Mouse (Mus musculus) T-helper 17 cell (primary cell): ENCODE results near the gene Gtf3c1.

Experiments used
- in situ Hi-C, 2 experiments: fragments of 300-600 bp; cut with MboI, MseI; formaldehyde crosslinking; loops; 1 replicate in 1 of 2; 2 replicates in 1 of 2; pipeline ENCODE4 v1.15.1; 2025; ENCODE audit warnings: high pct_unique_total_duplicates in 2 of 2

Gtf3c1 gene

GRCm38 (mm10) chr7:125620077-125620476, 87.5 kb downstream of the Gtf3c1 start:
- in situ Hi-C loops = no loop called here

GRCm38 (mm10) chr7:125618016-125618415, 89.6 kb downstream of the Gtf3c1 start:
- in situ Hi-C loops = no loop called here

DNA sequence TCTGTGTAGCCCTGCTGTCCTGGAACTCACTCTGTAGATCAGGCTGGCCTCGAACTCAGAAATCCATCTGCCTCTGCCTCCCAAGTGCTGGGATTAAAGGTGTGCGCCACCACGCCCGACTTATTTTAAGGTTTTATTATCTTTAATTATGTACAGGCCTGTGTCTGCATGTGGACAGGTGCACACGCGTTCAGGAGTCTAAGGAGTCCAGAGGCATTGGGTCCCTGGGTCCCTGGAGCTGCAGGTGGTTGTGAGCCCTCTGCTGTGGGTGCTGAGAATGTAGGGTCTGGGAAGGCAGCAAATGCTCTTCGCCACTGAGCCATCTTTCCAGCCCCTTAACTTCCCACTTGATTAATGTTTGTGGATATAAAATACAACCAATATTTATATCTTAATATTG, 92.1 kb downstream of the Gtf3c1 start:
- in situ Hi-C loops = no loop called here

DNA sequence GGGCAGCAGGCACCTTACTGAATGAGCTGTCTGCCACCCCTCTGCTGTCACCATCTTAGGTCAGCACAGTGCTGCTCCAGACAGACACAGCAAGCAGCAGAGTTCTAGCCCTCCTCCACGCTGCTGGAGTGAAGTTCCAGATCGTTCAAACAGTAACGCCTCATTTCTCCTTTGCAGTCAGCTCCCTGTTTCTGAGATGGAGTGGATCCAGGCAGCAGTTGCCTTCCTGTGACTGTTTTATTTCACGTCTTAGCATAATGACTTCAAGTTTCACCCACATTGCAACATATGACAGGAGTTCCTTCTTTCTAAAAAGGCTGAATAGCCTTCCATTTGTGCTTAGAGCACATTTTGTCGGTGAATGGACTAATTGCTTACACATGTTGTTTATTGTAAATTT, 94.0 kb downstream of the Gtf3c1 start:
- in situ Hi-C loops = no loop called here

DNA sequence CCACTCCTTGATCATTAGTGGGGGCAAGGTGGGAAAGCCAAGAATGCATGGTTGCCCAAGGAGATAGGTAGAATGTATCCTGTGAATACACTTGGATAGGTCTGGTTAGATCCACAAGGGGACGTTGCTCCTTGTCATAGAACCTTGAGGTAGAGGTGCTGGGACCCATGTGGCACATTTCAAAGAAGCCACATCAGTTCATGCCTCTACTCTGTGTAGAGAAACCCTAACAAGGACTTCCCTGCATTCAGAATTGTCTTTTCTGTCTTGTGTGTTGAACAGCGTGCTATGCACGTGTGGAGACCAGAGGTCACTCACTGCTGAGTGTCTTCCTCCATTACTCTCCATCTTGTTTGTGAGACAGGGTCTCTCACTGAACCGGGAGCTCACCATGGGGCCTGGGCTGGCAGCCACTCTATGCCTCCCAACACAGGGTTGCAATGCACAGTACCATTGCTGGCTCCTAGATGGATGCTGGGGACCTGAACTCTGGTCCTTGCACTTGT, 99.3 kb downstream of the Gtf3c1 start:
- in situ Hi-C loops = loop anchor here (5.0 to 10.0 kb wide), 2 partner anchors 34 to 1417 kb away; partner anchors contain the start of genes Gm42742 (in 1 of the 2), Maz (in 1 of the 2) and Prrt2 (in 1 of the 2)

GRCm38 (mm10) chr7:125607384-125608182, 100.0 kb downstream of the Gtf3c1 start:
- in situ Hi-C loops = loop anchor here (5.0 to 10.0 kb wide), 2 partner anchors 35 to 1417 kb away; partner anchors contain the start of genes Gm42742 (in 1 of the 2), Maz (in 1 of the 2) and Prrt2 (in 1 of the 2)

DNA sequence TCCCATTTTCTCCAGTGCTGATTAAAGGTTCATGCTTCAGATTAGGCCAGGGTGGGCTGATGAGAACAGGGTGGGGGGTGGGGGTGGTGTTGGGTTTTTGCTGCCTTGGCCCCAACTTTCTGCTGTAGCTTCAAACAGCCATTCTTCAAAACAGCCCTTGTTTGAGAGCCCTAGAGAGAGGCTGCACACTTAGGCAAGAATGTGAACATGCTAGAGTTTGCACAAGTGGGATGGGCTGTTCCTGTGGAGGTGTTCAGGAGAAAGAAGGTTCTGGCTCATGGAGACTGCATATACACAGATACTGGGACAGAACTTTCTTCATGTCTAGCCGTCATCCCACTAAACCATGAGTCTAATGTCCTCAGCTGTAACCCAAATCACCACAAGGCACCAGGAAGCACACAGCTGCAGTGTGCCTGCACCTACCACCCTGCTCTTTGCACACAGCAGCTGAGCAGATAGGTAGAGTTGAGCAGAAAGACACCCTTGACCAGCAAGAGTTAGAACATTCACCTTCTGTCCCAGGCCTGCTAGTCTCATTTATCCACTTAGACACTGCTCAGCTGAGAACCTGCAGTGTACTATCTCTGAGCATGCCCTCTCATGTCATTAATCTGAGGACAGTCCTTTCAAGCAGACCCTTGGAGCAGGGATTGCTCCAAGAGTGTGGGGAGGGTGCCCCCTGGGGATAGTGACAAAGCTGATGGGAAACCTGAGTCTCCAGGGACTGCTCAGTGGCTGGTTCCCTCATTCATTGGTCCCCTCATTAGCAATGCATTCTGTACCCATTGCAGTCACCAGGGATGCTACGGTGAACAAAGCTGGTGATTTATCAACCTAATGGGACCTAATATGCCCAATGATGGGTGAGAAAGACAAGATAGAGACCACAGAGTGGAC, 101.1 kb downstream of the Gtf3c1 start:
- in situ Hi-C loops = loop anchor here (5.0 to 10.0 kb wide), 2 partner anchors 36 to 1418 kb away; partner anchors contain the start of genes Gm42742 (in 1 of the 2), Maz (in 1 of the 2) and Prrt2 (in 1 of the 2)

DNA sequence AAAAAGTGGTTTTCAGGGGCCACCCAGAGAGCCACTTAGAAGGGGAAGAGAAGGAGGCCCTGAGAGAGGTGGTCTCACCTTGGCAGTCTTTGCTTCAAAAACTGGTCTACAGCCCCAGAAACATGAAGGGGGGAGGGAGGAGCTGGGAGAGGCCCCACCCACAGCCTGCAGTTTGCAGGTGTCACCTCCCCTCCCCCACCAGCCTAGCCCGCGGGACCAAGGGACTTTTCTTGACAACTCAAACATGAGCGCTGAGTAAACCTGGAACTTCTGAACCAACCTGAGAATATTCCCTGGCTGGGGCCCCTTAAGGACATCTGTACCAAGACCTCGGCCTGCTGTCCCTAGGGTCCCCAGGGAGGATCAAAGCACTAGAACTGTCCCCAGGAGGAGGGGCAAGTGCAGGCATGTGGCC, 101.8 kb downstream of the Gtf3c1 start:
- in situ Hi-C loops = loop anchor here (5.0 to 10.0 kb wide), 2 partner anchors 37 to 1419 kb away; partner anchors contain the start of genes Gm42742 (in 1 of the 2), Maz (in 1 of the 2) and Prrt2 (in 1 of the 2)

- in situ Hi-C loops = loop anchor here (5.0 to 10.0 kb wide), 3 partner anchors 38 to 1420 kb away; partner anchors contain the start of genes Gm42742 (in 1 of the 2), Il4ra (in 1 of the 2), Maz (in 1 of the 2) and Prrt2 (in 1 of the 2)
These were observed 102.9 kb downstream of the Gtf3c1 start for GRCm38 (mm10) chr7:125604362-125605319.

DNA sequence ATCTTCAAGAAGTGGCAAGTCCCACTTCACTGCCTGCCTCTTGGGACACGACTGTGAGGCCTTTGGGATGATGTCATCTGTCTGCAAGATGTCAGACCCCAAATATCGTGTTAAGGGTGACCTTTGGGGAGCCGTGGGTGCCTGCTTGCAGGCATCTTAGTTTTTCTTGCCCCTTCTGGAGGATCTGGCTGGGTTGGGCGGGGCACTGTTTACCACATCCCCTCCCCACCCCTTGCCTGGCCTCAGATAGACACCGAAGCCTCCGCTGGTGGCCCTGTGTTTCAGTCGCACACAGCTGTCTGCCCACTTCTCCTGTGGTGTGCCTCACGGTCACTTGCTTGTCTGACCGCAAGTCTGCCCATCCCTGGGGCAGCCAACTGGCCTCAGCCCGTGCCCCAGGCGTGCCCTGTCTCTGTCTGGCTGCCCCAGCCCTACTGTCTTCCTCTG, 104.4 kb downstream of the Gtf3c1 start, which contains the start of gene Il21r:
Il21r (plus strand) TSS at position 245 of the 447 bp plus-strand sequence.
- in situ Hi-C loops = loop anchor here (5.0 to 10.0 kb wide), 2 partner anchors 51 to 1422 kb away; partner anchors contain the start of genes Gm42742 (in 1 of the 2), Il4ra (in 1 of the 2), Maz (in 1 of the 2) and Prrt2 (in 1 of the 2)

- in situ Hi-C loops = loop anchor here (5.0 to 10.0 kb wide), 2 partner anchors 50 to 1423 kb away; partner anchors contain the start of genes Gm42742 (in 1 of the 2), Il4ra (in 1 of the 2), Maz (in 1 of the 2) and Prrt2 (in 1 of the 2)
These were observed 105.6 kb downstream of the Gtf3c1 start for GRCm38 (mm10) chr7:125601821-125602448.

GRCm38 (mm10) chr7:125601280-125601670, 106.3 kb downstream of the Gtf3c1 start:
- in situ Hi-C loops = loop anchor here (5.0 to 10.0 kb wide), 2 partner anchors 49 to 1424 kb away; partner anchors contain the start of genes Gm42742 (in 1 of the 2), Il4ra (in 1 of the 2), Maz (in 1 of the 2) and Prrt2 (in 1 of the 2)

DNA sequence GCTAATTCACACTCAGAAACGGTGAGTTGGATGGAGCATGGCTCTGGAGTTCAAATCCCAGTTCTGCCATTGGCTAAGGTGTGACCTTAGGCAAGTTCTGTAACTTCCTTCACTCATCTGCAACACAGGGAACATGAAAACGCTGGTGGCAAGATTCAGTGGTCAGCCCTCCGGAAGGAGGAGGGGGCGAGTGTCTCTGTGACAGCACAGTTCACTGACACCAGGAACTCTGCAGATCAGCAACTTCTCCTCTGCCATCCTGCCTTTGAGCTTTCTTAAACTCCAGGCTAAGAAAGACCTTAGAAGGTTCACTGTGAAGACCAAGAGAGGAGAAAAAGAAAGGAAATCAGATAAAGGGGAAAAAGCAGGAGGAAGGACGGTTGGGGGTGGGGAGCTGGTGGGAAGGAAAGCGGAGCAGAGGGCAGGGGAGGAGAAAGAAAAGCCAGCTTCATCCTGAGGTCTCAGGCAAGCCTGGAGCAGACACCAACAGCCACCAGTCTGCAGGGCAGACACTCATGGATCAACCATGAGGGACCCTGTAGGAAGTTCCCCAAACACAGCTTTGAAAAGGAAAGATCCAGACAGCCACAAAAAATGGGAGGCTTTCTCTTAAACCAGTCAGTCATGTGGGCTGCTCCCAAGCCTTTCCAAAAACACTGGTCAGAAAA, 106.8 kb downstream of the Gtf3c1 start:
- in situ Hi-C loops = loop anchor here (5.0 to 10.0 kb wide), 2 partner anchors 48 to 1424 kb away; partner anchors contain the start of genes Gm42742 (in 1 of the 2), Il4ra (in 1 of the 2), Maz (in 1 of the 2) and Prrt2 (in 1 of the 2)

- in situ Hi-C loops = loop anchor here (5.0 to 10.0 kb wide), 2 partner anchors 48 to 1425 kb away; partner anchors contain the start of genes Gm42742 (in 1 of the 2), Il4ra (in 1 of the 2), Maz (in 1 of the 2) and Prrt2 (in 1 of the 2)
These were observed 107.4 kb downstream of the Gtf3c1 start for GRCm38 (mm10) chr7:125600136-125600535.

DNA sequence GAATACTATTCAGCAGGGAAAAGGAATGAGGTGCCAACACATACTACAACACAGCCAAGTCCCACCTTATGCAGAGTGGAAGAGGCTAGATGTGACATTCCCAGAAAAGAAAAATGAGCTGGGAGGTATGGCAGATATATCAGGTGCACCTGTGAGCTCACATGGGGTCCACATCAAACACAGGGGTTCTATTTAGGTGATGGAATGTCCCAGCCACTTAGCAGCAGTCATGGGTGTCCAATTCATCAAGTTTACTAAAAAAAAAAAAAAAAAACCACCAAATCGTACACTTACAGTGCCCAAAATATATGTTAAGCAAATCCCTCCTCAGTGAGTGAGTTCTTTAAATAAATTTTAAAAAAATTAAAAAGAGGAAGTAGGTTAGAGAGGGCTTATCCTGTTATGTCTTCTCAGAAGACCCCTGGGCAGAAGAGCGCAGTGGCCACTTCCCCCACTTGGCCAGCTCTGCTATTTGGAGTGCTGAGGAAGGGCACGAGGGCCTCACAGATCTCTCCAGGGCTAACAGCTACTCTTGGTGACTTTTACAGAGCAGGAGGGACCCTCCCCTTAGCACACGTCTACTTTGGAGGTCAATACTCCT, 108.1 kb downstream of the Gtf3c1 start:
- in situ Hi-C loops = no loop called here

DNA sequence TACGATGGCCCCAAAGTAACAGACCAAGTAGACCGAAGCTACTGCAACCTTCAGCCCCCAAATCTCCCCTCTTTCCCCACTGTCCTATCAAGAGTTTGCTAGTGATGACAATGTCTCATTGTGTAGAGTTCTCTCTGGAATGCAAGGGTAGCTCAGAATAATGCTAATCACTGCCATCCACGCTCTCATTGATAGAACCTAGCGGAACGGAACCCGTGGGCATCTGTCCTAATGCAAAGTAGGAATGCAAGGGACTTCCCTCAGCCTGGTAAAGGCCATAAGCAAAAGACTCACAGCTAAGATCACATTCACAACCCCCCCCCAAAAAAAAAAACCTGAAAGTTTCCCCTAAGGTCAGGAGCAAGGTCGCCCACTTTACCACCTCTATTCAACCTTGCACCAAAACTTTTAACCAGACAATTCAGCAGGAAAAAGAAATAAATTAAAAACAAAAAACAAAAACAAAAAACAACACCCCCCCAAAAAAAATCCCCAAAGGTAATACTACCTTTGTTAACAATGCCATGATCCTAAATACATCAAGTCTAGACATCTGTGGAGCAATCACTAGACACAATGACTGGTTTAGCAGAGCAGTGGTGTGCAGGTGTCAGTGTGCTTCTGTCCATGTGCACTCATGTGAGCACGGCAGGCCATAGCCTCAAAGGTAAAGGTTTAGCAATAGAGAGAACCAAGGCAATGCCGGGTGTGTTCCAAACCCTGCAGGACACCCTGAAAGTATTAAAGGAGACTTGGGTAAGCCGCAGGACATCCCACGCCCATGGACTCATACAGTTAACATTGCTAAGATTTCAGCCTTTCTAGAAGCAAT, 109.8 kb downstream of the Gtf3c1 start:
- in situ Hi-C loops = no loop called here

DNA sequence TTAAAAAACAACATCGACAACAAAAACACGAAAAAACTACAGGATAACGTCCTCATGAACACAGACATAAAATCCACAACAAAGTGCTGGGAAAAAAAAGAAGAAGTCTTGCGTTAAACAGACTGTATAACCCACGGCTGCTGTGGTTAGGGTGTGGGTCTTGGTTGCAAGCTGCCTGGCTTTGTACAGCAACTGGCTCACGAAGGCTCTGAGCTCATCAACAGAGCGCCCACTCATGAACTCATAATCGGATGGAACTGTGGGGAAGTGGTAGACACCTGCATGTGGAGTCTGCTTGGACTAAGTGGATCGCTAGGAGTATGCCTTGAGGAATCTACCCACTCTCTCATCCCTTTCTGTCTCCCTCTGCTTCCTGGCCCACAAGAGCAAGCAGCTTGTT, 110.5 kb downstream of the Gtf3c1 start:
- in situ Hi-C loops = no loop called here
